Mouse (Mus musculus) urinary bladder, postnatal 14 days (tissue): ENCODE data around the gene Plekha6.

Source experiments
- DNase-seq: peaks from one replicate; pipeline ENCODE4 v3.0.0; 2021; ENCODE audit warnings: low spot score

The Plekha6 gene

DNA sequence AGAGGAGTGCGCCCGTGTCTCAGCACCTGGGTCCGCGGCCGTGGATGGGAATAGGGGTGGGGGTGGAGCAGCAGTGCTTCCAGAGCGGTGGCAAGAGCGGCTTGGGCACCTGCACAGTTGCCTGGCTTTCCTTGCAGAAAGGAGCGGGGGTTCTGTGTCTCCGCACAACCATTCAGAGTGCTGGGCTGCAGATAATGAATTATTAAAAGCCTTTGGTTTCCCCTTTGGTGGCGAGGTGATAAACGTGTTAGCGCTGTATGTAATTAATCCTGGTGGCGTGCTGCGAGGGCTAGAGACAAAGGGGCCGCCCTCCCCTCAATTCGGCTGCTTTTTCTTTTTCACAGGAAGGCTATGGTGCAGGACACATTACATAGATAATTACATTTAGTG is 18.7 kb downstream of the Plekha6 start:
- no peak for DNase-seq

GRCm38 (mm10) chr1:133183141-133183925 is 19.3 kb downstream of the Plekha6 start:
- DNase-seq, result no peak

DNA sequence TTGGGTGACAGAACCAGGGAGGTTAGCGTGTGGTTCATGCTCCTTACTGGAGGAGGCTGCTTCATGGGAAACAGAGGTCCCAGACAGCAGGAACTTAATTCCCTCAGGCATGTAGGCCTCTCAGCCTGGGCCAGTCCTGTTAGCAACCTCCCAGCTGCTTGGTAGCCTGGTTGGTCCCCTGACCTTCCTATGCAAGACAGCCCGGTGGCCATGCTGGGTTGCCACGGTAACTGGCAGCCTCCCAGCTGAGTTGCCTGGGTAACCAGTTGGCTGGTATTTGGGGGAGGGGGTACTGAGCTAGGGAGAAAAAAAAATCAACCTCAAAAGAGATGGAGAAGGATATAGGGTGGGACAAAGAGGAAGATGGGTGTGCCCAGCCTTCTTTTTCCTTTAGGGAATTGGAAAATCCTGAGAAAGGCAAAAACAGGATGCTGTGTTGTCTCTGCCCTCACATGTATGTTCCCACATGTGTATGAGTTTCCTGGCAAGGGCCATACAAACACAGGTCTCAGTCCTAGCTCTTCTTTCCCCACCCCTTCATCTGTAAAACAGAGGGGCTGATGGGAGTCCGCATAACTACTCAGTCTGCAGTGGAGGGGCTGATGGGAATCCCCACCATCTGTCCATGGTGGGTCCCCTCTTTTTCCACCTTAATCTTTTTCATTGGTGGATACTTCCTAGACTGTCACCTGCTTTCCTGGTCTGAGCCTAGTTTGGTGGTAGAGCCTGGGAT is 24.1 kb downstream of the Plekha6 start:
- no peak for DNase-seq

DNA sequence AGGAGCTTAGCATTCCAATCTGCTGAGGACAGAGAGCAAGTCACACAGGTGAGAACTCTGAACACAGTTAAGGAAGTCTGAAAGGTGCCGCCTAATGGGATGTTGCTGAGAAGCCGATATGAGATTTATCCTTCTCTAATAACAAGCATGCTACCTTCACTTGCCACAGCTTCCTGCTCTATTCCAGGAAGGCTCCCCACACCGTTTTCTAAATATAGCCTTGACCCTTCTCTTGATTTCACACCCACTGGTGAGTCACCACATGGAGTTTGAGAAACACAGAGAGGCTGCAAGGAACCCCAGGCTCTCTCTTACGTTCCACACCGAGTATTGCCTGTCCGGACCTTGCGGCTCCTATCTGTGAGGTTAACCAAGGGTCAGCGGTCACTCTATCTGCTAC is 24.7 kb downstream of the Plekha6 start:
- no peak for DNase-seq

DNA sequence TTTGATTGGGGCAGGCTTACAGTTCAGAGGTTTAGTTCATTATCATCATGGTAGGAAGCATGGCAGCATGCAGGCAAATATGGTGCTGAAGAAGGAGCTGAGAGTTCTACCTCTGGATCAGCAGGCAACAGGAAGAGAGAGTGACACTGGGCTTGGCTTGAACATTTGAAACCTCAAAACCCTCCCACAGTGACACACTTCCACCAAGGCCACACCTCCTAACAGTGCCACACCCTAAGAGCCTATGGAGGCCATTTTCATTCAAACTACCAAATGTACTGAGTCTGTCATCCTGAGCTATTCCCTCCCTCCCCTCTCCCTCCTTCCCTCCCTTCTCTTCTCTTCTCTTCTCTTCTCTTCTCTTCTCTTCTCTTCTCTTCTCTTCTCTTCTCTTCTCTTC is 25.5 kb downstream of the Plekha6 start:
- DNase-seq, result no peak

DNA sequence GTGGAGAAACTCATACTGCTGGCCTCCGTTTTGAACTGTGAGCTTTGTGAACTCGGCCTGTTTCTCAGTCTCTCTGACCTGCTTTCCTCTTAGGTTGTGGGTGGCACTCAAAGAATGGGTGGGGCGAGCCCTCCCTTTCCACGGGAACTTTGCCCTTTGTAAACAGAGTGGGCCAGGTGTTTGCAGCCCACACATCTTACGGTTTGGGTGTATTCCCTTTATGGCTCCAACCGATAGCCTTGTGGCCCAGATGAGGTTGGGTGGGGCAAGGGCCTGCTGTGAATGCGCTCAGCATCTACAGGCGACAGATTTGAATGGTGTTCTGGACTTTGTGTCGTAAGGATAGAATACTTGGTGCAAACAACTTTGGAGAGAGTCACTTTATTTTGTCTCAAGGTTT is 26.5 kb downstream of the Plekha6 start:
- no peak for DNase-seq

DNA sequence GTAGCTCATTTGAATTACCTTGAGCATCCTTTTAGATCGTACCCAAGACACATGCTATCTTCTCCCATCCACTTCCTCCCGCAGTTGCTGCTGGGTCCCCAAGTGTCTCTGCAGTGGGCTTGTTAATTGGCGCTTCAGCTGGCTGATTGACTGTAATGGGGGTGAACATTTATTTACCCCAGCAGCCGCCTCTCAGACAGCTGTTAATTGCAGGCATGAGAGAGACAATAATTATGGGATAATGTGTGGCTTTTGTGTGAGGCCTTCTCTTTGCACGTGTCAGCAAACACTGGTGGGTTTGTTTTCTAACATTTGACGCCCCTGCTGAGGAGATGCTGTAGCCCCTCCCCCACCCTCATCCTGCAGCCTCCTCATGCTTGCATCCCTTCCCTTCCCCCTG is 32.2 kb downstream of the Plekha6 start:
- DNase-seq, result no peak

- no peak for DNase-seq
Measured at GRCm38 (mm10) chr1:133197266-133197665, 33.3 kb downstream of the Plekha6 start.

DNA sequence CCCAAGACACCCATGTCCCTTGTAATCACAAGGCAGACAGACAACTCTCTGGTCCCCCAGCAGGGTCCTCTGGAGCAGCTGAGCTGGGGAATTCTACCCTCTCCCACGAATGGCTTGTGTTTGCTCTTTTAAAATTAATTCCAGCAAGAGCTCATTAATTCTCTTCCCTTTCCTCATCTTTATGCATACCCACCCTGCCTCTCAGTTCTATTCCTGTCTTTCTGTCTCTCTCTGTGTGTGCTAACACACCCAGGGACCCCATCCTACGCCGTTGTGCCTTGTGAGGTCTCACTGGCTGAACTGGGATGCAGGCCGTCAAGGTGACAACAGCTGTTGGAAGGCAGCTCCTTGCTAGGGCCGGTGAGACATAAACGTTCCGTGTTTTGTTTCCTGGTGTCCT is 35.7 kb downstream of the Plekha6 start:
- DNase-seq, result no peak

- DNase-seq, result no peak
Measured at GRCm38 (mm10) chr1:133201499-133201898, 37.5 kb downstream of the Plekha6 start.

DNA sequence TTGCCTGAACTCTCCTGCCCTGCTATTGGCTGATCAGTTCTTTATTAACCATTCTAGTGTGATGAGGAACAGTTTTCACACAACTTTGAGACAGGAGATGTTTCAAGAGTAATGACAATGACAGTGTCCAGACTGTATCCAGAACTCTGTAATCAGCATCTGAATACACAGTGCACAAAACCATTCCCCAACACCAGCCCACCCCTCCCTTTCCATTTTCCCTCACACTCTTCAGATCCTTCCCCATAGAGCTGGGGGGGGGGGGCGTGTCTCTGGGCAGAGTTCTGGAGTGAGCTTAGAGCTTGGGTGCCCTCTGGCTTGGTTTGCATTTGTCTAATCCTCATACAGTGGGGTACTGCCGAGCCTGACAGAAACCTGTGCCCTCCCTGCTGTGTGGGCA is 39.7 kb downstream of the Plekha6 start:
- DNase-seq, result no peak

DNA sequence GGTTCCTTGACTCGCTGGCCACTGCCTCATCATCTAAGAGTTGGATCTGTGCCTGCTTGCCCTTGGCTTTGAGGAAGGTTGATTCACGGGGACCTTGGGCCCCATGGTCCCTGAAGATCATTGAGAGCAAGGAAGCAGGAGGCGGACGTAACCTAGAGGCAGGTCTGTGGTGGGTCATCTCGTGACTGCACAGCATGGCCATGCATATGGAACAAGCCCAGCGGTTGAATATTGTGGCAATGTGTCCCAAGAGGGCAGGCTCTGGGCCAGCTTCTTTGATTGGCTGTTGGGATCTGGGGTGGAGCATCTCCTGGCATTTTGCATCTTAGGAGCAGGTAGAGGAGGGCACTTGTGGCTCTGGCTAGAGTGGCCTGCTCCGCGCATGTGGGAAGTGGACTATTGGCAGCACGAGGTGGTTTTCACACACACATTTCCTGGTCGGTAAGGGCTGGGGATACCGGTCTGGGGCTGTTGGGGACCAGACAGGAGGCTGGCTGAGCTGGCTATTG is 40.4 kb downstream of the Plekha6 start:
- DNase-seq, result no peak

DNA sequence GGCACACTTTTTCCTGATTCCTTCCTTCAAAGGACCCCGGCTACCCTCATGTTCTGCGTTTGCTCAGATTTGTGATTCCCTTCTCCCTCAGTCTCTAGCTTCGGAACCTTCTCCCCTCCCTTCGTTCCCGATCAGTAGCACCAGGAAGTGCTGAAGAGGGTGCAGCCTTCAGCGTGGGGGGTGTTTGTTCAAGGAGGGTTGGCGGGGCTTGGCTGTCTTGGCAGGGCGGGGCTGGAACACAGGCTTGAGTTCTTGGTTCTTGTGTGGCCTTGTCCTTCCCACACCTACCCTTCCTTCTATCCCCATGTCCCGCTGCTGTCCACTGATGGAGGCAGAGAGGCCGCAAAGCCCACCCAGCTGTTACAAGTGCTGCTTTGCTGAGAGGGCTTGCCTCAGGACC is 41.0 kb downstream of the Plekha6 start:
- DNase-seq, result peak; percentile 66

DNA sequence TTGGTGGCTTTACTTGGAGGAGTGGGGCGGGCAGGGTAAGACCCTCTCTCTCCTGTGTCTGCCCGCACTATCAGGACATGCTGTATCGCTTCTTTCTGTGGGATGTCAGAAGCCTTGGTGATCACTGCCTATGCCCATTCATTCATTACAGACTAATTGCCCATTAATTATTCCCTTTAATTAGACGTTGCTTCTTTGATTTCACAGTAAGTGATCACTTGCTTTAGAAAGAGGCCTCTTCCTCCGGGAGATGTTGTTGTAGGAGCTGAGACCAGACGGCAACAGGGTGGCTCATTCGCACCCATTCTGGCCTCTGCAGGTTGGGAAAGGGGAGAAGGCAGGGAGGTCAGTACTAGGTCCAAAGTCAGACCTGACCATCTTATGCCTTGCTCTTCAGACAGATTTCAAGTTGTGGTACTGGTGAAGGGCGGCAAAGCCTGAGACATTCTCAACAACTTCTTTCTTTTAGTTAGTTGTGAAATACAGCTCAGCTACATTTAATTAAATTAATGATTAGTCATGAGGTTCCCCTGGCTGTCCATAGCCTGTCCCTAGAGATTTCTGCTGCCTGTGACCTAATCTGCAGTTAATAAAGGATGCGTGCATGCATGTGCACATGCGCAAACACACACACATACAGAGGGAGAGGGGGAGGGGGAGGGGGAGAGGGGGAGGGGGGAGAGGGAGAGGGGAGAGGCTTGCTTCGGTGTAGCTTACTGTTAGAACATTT is 44.2 kb downstream of the Plekha6 start:
- DNase-seq, result no peak

DNA sequence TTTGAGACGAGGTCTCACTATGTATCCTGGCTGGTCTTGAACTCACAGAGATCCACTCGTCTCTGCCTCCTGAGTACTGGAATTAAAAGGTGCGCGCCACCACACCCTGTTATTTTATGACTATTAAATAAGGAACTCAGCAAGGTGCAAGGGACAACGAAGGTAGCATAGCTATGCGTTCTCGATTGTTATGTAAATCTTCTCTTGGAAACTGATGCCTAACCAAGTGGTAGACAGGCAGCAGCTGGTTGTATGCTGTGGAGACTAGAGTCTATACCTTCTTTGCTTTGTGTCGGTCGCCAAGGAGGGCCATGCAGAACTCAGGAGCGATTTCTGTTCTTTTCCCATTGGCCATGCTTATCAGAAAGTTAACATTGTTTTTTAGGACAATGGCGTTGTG is 45.0 kb downstream of the Plekha6 start:
- DNase-seq, result no peak

- no peak for DNase-seq
Measured at GRCm38 (mm10) chr1:133209482-133209881, 45.5 kb downstream of the Plekha6 start.

DNA sequence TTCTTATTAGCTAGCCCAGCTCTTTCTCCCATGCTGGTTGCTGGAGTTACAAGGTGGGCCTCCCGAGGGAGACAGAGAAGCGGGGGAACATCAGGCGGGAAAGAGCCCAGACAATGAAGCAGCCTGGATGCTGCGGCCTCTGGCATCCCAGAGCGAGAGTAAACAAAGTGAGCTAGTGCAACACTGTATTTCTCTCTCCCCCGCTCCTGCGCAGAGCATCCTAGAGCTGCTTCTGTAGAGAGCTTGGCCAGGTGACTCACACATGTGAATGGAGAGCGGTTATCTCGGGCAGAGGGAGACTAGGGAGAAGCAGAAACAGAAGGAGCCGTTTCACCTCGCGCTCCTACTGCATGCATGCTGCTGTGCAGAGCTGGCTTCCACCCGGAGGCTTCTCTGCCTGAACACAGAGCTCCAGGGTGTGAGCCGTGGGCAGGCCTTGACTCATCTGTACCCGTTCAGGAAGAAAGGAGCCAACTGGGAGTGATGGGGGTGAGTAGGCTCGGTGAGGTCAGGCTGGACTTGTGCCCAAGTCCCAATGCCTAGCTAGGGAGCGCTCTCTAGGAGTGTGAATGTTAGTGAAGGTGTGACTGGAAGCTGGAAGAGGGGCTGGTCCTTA is 46.0 kb downstream of the Plekha6 start:
- no peak for DNase-seq

DNA sequence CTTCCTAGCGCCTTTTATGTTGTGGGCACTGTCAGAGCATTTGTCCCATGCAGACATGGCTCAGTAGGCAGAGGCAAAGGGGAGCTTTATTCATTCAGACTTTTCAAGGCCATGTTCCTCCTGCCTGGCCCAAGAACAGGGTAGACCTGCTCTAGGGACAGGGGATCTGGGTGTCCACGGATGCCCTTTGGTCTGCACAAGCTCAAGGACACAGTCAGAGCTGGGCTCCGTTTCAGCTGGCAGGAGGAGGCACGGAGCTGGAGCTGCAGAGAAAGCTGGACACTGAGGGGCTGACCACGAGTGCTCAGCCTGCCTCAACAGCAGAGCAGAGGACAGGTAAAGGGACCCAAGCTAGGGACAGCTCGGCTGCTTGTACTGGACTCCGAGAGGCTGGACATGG is 46.8 kb downstream of the Plekha6 start:
- DNase-seq, result no peak

DNA sequence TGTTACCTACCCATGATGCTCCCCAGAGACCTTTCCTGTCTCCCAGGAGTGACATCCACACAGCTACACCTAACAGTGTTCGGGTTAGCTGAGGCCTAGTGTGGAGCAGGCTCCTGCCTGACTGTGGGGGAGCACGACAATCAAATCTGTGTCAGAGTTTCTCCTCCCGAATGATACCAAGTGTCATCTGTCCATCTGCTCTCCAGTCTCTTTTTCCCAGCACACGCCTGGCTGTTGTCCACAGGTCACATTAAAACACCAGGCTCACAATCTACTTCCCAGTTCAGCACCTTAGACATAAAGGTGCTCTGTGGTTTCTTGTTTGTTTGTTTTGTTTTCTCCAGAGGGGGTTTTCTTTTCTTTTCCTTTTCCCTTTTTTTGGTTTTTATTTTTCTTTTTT is 48.3 kb downstream of the Plekha6 start:
- no peak for DNase-seq

- DNase-seq, result no peak
Measured at GRCm38 (mm10) chr1:133213098-133213497, 49.1 kb downstream of the Plekha6 start.

GRCm38 (mm10) chr1:133213901-133214300 is 49.9 kb downstream of the Plekha6 start:
- DNase-seq, result no peak

DNA sequence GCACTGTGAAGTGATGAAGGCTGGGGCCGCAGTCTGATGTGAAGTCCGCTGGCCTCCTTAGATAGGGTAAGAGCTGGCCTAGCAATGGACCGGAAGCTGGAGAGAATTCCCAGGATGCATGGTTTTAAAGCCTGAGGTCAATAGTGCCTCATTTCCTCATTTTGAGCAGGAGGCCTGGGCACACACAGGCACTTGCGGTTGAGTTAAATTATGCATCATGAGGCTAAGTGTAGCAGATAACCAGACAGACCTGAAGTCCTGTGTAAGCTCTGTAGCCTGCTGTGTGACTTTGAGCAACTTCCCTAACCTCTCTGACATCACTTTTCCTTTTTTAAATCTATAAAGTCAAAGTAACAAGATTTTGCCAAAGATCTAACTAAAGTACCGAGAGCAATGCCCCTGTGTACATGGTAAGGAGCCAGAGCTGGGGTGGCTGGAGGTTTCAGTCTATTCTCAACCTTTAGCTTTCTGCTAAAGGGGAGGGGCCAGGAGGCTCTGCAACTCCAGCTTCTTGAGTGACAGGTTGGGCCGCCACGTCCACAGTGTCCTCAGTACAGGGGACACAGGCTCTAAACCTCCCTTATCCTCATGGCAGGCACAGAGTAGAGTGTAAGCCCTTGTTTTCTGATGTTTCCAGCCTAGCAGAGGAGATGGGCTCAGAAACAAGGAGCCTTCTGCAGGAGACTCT is 50.8 kb downstream of the Plekha6 start:
- no peak for DNase-seq
